Mouse (Mus musculus): Measurements from ENCODE around the gene 4930407I10Rik. TPM values are rescaled to one million over a fixed set of nuclear protein-coding genes. Genes with fewer than 3 reads are reported as not detected.

The 4930407I10Rik gene
- polyA plus RNA-seq, 1 experiment from 2014 or later, result not detected

DNA sequence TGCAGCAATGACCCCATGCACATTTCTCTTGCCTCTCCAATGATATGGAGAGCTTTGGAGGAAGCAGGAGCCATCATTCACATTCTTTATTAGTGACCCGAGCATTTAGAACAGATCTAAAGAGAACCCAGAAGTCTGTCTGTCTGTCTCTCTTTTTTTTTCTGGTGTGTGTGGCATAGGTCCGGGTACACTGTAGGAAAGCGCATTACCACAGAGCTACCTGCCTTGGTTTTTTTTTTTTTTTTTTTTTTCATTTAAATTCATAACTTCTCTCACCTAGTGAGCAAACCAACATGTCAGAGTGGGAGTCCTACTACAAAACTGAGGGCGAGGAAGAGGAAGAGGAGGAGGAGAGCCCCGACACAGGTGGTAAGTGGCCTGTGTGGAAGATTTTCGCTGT lies 42.1 kb upstream of the 4930407I10Rik start:
- ATAC-seq (replicated peaks; ENCODE audit: low FRiP score, low read depth) (no peak), DNase-seq (ENCODE audit: low spot score) (no peak)
- WGBS, result 13% methylated on average over 6 of the region's 6 CpGs
- H3K27me3 ChIP-seq (ENCODE audit: insufficient read depth, low read length), result no peaks in the 10 kb centered on the region
- 0 out of 2 replicates have a peak, but pooled peaks cover 10% of the 10 kb centered on the region for H3K4me1 ChIP-seq (replicated peaks; ENCODE audit: insufficient read depth, low read length)
- H3K9me3 ChIP-seq (replicated peaks; ENCODE audit: low read length), result no peaks in the 10 kb centered on the region
- TF ChIP-seq CTCF (IDR thresholded peaks at IDR 0.05; ENCODE audit: low read depth), result no peak
- H3K9ac ChIP-seq (ENCODE audit: low read depth, low read length), result peak overlapping the region; percentile 53; the same call in 1 of the 2 replicates
- H3K27ac ChIP-seq, result peak overlapping the region; percentile 63; the same call in 1 of the 2 replicates
- H3K36me3 ChIP-seq (ENCODE audit: insufficient read depth, low read length), result 0 out of 2 replicates have a peak, but pooled peaks cover 3% of the 10 kb centered on the region
- peak overlapping the region; percentile 92 for H3K4me3 ChIP-seq (replicated peaks; ENCODE audit: low read depth, low read length)
- peak overlapping the region; percentile 95 for H3K4me2 ChIP-seq (ENCODE audit: low read length)

DNA sequence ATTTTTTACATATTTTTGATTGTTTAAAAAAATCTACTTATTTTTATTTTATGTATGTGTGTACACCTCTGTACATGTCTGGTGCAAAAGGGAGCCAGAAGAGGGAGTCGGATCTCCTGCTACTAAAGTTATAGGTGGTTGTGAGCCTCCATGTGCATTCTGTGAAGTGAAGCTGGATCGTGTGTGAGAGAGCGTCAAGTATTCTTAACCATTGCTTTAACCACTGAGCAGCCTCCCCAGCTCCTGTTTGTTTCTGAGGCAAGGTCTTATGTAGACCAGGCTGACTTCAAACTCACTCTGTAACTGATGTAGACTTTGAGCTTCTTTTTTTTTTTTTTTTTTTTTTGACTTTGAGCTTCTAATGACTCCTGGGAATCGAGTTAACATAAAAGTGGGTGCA lies 41.5 kb upstream of the 4930407I10Rik start:
- H3K27me3 ChIP-seq (ENCODE audit: insufficient read depth, low read length), result no peaks in the 10 kb centered on the region
- no peaks in the 10 kb centered on the region for H3K9me3 ChIP-seq (replicated peaks; ENCODE audit: low read length)
- TF ChIP-seq CTCF (IDR thresholded peaks at IDR 0.05; ENCODE audit: low read depth), result no peak
- H3K4me3 ChIP-seq (replicated peaks; ENCODE audit: low read depth, low read length), result no peak overlapping the region
- H3K9ac ChIP-seq (ENCODE audit: low read depth, low read length), result no peak overlapping the region
- DNase-seq (ENCODE audit: low spot score) (no peak), ATAC-seq (replicated peaks; ENCODE audit: low FRiP score, low read depth) (no peak)
- no peak overlapping the region for H3K27ac ChIP-seq
- 66% methylated on average over 4 of the region's 4 CpGs for WGBS
- peaks cover under 1% of the 10 kb centered on the region; the same call in 1 of the 2 replicates for H3K36me3 ChIP-seq (ENCODE audit: insufficient read depth, low read length)
- no peak overlapping the region for H3K4me2 ChIP-seq (ENCODE audit: low read length)
- H3K4me1 ChIP-seq (replicated peaks; ENCODE audit: insufficient read depth, low read length), result 0 out of 2 replicates have a peak, but pooled peaks cover 10% of the 10 kb centered on the region

DNA sequence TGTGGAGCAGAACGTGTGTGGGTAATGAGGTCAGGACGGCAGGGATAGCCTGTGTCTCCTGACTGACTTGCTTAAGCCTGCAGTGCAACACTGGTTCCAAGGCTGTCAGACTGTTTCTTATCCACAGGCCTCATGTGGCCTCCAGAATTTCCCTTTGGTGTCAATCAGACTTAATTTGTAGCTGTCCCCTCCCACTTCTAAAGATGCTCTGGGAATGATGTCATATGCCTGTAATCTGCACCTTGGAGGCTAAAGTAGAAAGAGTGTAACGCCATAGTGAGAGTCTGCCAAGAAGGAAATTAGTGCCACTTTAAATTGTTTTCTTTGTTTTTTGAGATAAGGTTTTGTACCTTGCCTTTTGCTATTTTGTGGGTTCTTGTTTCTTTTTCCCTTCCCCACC lies 39.7 kb upstream of the 4930407I10Rik start:
- Histone ChIP-seq H3K4me2 (ENCODE audit: low read length) (no peak overlapping the region), H3K9ac (ENCODE audit: low read depth, low read length) (no peak overlapping the region), H3K36me3 (ENCODE audit: insufficient read depth, low read length) (peaks cover 6% of the 10 kb centered on the region; the same call in 1 of the 2 replicates), H3K9me3 (replicated peaks; ENCODE audit: low read length) (no peaks in the 10 kb centered on the region), H3K27me3 (ENCODE audit: insufficient read depth, low read length) (no peaks in the 10 kb centered on the region), H3K27ac (no peak overlapping the region), H3K4me3 (replicated peaks; ENCODE audit: low read depth, low read length) (no peak overlapping the region), H3K4me1 (replicated peaks; ENCODE audit: insufficient read depth, low read length) (0 out of 2 replicates have a peak, but pooled peaks cover 4% of the 10 kb centered on the region)
- WGBS, result 73% methylated on average over 3 of the region's 3 CpGs
- ATAC-seq (replicated peaks; ENCODE audit: low FRiP score, low read depth) (no peak), DNase-seq (ENCODE audit: low spot score) (no peak)
- no peak for TF ChIP-seq CTCF (IDR thresholded peaks at IDR 0.05; ENCODE audit: low read depth)

DNA sequence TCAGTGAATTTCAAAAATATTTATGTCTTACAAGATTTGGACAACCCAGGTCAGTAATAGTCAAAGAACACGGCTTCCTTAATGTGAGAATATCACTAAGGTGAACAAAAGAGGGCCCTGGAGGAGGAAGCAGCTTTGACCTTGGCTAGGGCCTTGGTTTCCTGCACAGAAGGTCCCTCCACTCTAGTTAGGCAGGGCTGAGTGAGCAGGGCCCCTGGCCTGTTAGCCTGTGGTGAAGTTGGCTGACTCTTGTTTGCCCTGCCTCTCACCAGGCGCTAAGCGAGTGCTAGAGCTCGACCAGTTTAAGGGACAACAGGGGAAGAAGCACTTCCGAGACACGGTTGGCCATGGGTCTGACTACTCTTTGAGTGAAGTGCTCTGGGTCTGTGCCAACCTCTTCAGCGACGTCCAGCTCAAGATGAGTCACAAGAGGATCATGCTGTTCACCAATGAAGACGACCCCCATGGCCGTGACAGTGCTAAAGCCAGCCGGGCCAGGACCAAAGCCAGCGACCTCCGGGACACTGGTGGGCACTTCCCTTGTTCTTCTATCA lies 36.3 kb upstream of the 4930407I10Rik start:
- ATAC-seq (replicated peaks; ENCODE audit: low FRiP score, low read depth) (no peak), DNase-seq (ENCODE audit: low spot score) (no peak)
- Histone ChIP-seq H3K36me3 (ENCODE audit: insufficient read depth, low read length) (peaks cover 27% of the 10 kb centered on the region), H3K4me1 (replicated peaks; ENCODE audit: insufficient read depth, low read length) (no peaks in the 10 kb centered on the region), H3K9ac (ENCODE audit: low read depth, low read length) (no peak overlapping the region), H3K27ac (no peak overlapping the region), H3K4me2 (ENCODE audit: low read length) (no peak overlapping the region), H3K27me3 (ENCODE audit: insufficient read depth, low read length) (no peaks in the 10 kb centered on the region), H3K4me3 (replicated peaks; ENCODE audit: low read depth, low read length) (no peak overlapping the region), H3K9me3 (replicated peaks; ENCODE audit: low read length) (no peaks in the 10 kb centered on the region)
- no peak for TF ChIP-seq CTCF (IDR thresholded peaks at IDR 0.05; ENCODE audit: low read depth)
- WGBS, result 84% methylated on average over 13 of the region's 13 CpGs

DNA sequence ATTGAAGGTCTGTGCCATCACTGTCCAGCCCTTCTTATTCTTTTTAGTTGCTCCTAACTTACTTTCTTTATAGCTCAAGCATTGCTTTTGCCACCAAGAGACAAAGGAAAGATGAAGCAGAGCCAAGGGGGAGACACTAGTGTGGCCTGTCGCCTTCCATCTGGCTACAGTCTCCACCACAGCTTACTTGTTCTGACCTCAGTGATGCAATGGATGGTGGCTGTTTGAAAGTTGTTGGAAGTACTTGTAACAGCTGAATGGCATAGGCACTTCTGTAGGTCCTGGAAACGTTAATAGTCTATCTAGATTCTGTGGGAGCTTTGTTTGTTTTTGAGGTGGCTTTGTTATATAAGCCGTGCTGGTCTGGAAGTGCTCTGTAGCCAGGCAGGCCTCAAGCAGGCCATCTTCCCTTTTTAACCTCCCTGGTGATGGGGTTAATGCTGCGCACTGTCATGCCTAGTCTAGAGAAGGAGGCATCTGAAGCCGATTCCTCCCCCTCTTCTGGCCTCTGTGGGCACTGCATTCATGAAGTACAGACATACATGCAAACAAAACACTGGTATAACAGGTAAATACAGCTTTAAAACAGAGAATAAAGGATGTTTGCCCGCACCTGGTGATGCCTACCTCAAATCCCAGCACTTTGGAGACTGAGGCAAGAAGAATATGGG lies 34.9 kb upstream of the 4930407I10Rik start:
- Histone ChIP-seq H3K4me3 (replicated peaks; ENCODE audit: low read depth, low read length) (no peak overlapping the region), H3K9me3 (replicated peaks; ENCODE audit: low read length) (no peaks in the 10 kb centered on the region), H3K4me2 (ENCODE audit: low read length) (no peak overlapping the region), H3K36me3 (ENCODE audit: insufficient read depth, low read length) (peaks cover 28% of the 10 kb centered on the region), H3K27ac (no peak overlapping the region), H3K9ac (ENCODE audit: low read depth, low read length) (no peak overlapping the region), H3K27me3 (ENCODE audit: insufficient read depth, low read length) (no peaks in the 10 kb centered on the region), H3K4me1 (replicated peaks; ENCODE audit: insufficient read depth, low read length) (no peaks in the 10 kb centered on the region)
- 88% methylated on average over 6 of the region's 6 CpGs for WGBS
- DNase-seq (ENCODE audit: low spot score) (no peak), ATAC-seq (replicated peaks; ENCODE audit: low FRiP score, low read depth) (no peak)
- TF ChIP-seq CTCF (IDR thresholded peaks at IDR 0.05; ENCODE audit: low read depth), result no peak

DNA sequence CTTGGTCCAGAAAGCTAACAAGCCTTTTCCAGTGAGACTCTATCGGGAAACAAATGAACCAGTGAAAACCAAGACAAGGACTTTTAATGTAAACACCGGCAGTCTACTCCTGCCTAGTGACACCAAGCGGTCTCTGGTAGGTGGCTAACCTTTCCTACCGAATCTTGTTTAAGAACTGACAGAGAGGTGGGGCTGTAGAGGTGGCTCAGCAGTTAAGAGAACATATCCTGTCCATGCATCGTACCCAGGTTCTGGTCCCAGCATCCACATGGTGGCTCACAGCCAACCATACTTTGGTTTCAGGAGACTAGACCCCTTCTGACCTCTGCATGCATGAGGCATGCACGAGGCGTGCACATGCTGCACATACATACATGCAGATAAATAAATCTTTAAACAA lies 31.7 kb upstream of the 4930407I10Rik start:
- H3K4me1 ChIP-seq (replicated peaks; ENCODE audit: insufficient read depth, low read length), result no peaks in the 10 kb centered on the region
- no peak overlapping the region for H3K4me2 ChIP-seq (ENCODE audit: low read length)
- H3K27me3 ChIP-seq (ENCODE audit: insufficient read depth, low read length), result no peaks in the 10 kb centered on the region
- H3K27ac ChIP-seq, result no peak overlapping the region
- no peak for TF ChIP-seq CTCF (IDR thresholded peaks at IDR 0.05; ENCODE audit: low read depth)
- ATAC-seq (replicated peaks; ENCODE audit: low FRiP score, low read depth), result no peak
- H3K36me3 ChIP-seq (ENCODE audit: insufficient read depth, low read length), result peaks cover 30% of the 10 kb centered on the region
- no peak overlapping the region for H3K9ac ChIP-seq (ENCODE audit: low read depth, low read length)
- no peak overlapping the region for H3K4me3 ChIP-seq (replicated peaks; ENCODE audit: low read depth, low read length)
- H3K9me3 ChIP-seq (replicated peaks; ENCODE audit: low read length), result no peaks in the 10 kb centered on the region
- WGBS, result 85% methylated on average over 7 of the region's 7 CpGs
- DNase-seq (ENCODE audit: low spot score), result no peak

Measured in kidney, postnatal 0 days (tissue).